Mouse (Mus musculus): ENCODE measurements around the gene Gm13199. TPM values are rescaled to one million over a fixed set of nuclear protein-coding genes. Genes with fewer than 3 reads are reported as not detected.

Gm13199 gene
- total RNA-seq (2015; ENCODE audit: low replicate concordance), result not detected in 2 replicates
- not detected in 2 replicates for total RNA-seq (2017; ENCODE audit: low replicate concordance)

GRCm38 (mm10) chr2:5862834-5863233 is at the start of gene Gm13199:
Gene Gm13199, minus strand, starts transcription at chr2:5862934.
- no peak for ATAC-seq (replicated peaks; ENCODE audit: low FRiP score, poor library complexity, severe bottlenecking)

GRCm38 (mm10) chr2:5911282-5911965 is 48.7 kb upstream of the Gm13199 start:
- ATAC-seq (replicated peaks; ENCODE audit: low FRiP score, poor library complexity, severe bottlenecking), result no peak

- ATAC-seq (replicated peaks; ENCODE audit: low FRiP score, poor library complexity, severe bottlenecking), result peak; percentile 83
These were observed 43.9 kb upstream of the Gm13199 start for GRCm38 (mm10) chr2:5906625-5907024.

- ATAC-seq (replicated peaks; ENCODE audit: low FRiP score, poor library complexity, severe bottlenecking), result no peak
These were observed 43.4 kb upstream of the Gm13199 start for GRCm38 (mm10) chr2:5906092-5906491.

GRCm38 (mm10) chr2:5900145-5900544 is 37.4 kb upstream of the Gm13199 start:
- no peak for ATAC-seq (replicated peaks; ENCODE audit: low FRiP score, poor library complexity, severe bottlenecking)

DNA sequence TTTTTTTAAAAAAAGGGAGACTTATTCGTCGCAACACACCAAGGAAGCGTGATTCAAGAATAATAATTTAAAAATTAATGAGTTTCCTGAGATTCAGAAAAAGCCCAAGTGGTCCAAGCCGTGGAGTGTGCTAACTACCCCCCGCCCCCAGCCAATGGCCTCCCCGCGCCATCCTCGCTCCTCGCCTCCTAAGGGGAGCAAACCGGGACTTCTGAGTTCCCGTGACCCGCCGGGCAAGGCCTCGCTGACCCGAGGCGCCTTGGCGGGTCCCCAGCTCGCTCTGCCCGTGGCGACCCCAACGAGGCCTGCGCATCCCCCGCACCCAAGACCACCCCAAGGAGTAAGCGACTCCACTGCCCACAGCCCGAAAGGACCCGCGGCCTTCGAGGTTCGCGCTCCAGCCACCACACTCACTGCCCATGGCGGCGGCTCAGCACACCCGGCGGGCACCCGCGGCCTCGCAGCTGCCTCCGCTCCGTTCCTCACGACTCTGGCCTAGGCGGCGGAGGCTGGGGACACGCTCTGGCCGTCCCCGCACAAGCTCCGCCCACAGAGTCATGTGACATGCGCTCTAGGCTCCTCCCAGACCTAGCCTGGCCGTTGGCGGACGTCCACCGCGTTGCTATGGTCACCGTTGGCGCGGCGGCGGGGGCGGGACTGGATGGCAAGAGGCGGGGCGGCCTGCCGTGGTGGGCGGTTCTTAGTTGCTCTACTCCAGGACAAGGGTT is 32.3 kb upstream of the Gm13199 start, which contains the start of gene Sec61a2:
Sec61a2 (minus strand) TSS at position 590 of the 728 bp plus-strand sequence.
- peak; percentile 96 for ATAC-seq (replicated peaks; ENCODE audit: low FRiP score, poor library complexity, severe bottlenecking)

DNA sequence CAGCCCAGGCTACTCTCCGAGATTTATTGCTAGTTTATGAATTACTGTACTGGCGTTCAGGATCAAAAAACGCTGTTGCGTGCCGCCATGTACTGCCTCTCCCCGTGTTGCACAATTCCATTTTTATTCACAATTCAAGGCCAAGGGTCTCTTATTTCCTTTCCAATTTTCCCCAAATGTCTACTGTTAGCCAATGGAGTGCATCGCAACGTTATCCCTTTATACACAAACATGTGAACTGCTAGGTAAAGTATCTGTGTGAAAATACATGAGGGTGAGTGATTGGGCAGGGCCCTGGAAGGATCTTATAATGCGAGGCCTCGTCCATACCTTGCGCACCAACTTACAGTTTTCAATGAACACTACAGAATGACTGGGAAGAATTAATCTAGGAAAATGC is 31.6 kb upstream of the Gm13199 start:
- ATAC-seq (replicated peaks; ENCODE audit: low FRiP score, poor library complexity, severe bottlenecking), result no peak

DNA sequence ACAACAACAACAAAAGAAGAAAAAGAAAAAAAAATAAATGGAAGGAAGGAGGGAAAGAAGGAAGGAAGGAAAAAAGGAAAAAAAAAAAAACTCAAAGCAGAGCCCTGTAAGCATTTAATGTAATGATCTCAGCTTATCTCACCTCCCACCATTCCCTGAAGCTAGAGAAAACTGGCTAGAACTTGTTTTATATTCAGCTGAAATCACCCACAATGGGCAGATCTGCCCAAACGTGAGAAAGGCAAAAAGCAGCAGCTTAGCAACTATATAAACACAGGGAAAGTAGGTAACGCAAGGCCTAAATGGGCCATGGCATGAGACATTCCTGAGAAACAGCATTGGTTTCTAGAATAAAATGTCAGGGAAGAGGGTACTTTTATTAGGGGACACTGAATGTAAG is 26.7 kb upstream of the Gm13199 start:
- no peak for ATAC-seq (replicated peaks; ENCODE audit: low FRiP score, poor library complexity, severe bottlenecking)

- ATAC-seq (replicated peaks; ENCODE audit: low FRiP score, poor library complexity, severe bottlenecking), result no peak
These were observed 26.1 kb upstream of the Gm13199 start for GRCm38 (mm10) chr2:5888865-5889264.

GRCm38 (mm10) chr2:5877446-5877845 is 14.7 kb upstream of the Gm13199 start:
- ATAC-seq (replicated peaks; ENCODE audit: low FRiP score, poor library complexity, severe bottlenecking), result peak; percentile 39; the same call in 1 of the 2 replicates

DNA sequence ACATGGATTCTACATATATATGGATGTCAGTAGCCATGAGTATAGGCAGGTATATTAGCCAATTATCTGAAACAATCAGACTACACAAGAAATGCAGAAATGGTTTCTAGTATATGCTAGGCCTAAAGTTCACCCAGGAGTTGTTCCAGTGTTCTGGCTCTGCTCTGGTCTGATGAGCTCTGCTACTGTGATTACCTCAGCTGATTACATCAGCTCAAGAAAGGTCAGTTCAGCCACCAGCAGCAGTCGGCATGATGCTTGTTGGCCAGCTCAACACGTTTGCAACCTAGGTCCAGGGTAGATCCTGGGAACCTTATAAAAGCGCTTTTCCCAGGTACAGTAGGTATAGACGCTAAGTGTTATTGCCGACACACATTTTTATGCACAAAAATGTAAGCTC is 7.0 kb upstream of the Gm13199 start:
- ATAC-seq (replicated peaks; ENCODE audit: low FRiP score, poor library complexity, severe bottlenecking), result no peak

DNA sequence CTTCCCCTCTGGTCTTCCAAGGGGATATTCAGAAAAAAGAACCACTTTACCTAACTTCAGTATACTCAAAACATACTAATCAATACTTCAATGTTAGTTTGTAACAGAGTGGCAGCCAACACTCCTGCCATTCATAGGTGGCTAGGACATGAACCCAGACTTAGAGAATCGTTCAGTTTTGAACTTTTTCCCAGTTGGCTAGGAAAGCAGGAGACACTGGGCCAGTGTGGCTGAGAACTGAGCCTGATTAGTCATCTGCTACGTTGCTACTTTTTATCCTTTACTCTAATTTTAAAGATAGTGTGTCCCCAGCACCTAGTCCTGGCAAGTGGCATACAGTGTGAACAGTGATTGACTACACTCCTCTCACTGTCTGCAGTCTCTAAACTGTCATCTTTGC is 4.9 kb upstream of the Gm13199 start:
- no peak for ATAC-seq (replicated peaks; ENCODE audit: low FRiP score, poor library complexity, severe bottlenecking)

GRCm38 (mm10) chr2:5851866-5852265 is 10.9 kb downstream of the Gm13199 start:
- ATAC-seq (replicated peaks; ENCODE audit: low FRiP score, poor library complexity, severe bottlenecking), result no peak

DNA sequence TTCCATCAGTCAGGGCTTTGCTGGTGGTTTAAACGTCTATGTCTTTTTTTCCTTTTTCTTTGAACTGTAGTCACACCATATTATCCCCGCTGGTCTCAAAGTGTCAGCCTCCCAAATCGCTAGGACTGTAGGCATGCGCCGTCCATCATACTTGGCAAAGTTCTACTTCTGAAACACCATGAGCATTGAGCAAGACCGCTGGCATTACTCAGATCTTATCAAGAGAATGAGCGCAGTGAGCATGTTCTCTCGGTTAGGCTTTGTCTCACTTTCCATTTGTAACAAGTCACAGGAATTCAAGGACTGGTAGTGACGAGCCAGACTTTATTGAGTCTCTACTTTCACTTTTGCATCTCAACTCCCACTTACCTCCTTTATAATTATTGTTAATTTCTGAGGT is 11.6 kb downstream of the Gm13199 start:
- ATAC-seq (replicated peaks; ENCODE audit: low FRiP score, poor library complexity, severe bottlenecking), result no peak

DNA sequence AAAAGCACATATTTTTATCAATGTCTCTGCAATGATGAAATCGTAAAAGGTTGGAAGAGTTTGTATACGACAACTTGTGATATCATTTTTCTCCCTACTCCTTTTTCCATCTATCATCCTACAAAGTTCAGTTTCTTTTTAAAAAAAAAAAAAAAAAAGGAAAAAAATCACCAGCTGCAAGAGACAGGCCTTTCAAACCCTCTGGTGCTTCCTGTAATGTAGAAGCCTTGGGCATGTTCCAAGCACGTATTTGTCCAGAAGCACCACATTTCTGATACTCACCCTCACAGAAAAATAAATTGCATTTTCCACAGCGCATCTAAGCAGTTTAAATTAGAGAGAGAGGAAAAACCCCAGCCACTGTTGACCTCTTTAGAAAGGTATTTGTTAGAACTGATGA is 16.9 kb downstream of the Gm13199 start:
- ATAC-seq (replicated peaks; ENCODE audit: low FRiP score, poor library complexity, severe bottlenecking), result no peak

- ATAC-seq (replicated peaks; ENCODE audit: low FRiP score, poor library complexity, severe bottlenecking), result peak; percentile 99
These were observed 17.7 kb downstream of the Gm13199 start, which contains the start of the genes Nudt5 and Cdc123 for GRCm38 (mm10) chr2:5844873-5845631. Gene Nudt5, plus strand, starts transcription at chr2:5845019. Gene Cdc123, minus strand, starts transcription at chr2:5845164.

DNA sequence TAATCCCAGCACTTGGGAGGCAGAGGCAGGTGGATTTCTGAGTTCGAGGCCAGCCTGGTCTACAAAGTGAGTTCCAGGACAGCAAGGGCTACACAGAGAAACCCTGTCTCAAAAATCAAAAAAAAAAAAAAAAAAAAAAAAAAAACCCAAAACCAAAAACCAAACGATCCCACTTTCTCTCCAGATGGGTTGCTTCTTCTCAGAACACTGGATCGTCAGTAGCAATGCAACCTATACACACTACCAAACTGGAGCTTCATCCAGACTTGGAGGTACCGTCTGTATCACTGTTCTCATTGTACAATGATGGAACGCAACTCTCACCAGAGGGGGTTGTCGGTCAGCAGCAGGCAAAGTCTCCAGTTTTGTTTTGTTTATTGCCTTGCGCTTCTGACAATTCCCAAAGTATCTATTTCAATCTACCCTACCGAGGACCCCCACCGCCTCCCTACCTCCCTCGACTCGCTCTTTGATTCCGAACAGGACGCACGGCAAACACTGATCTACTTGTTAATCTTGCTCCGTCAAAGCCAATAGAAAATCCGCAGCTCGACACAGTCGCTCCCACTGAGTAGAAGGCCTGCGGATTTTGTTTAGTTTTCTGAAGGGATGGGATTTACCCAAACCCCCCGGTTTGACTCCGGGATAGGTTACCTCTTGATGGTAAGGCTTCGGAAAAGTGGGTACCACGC is 18.4 kb downstream of the Gm13199 start:
- ATAC-seq (replicated peaks; ENCODE audit: low FRiP score, poor library complexity, severe bottlenecking), result peak; percentile 46

DNA sequence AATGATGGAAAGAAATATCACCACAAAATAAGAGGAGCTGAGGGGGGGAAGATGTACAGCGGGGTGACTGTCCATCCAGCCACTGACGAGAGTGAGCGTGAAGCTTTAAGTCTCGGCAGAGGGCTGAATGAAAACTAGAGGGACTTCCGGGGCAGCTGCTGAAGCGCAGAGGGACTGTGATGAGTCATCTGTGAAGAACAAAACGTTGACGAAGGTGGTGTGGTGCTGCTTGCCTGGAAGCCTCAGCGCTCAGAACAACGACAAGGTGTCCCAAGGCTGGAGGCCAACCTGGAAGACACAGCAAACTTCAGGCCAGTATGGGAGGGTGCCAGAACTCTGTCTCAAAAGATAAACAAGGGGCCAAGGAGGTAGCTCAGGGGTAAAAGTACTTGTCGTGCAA is 21.9 kb downstream of the Gm13199 start:
- no peak for ATAC-seq (replicated peaks; ENCODE audit: low FRiP score, poor library complexity, severe bottlenecking)

DNA sequence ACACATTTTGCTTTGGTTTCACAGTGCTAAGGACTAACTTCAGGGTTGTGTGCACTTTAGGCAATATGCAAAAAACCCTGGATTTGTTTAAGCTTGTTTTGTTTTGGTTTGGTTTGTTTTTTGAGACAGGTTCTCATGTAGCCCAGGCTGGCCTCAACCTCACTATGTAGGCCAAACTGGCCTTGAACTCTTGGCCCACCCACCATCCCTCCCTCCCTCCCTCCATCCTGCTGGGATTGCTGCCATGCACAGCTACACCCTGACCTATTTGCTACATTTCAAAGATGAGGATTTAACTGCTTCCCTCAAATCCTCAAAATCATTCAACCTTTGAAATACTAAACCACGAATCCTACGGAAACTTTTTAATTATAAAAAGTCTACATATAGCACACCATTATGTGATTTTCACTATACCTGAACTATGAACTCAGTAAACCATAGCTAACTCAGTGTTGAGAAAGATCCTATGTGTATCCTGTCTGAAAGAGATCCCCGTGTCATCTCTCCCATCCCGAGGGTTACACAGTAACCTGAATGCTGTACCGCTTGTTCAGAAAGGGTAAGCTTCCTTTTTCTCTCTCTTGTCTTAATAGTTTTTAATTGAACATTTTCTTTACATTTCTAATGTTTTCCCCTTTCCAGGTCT is 37.3 kb downstream of the Gm13199 start:
- ATAC-seq (replicated peaks; ENCODE audit: low FRiP score, poor library complexity, severe bottlenecking), result no peak
